Mouse (Mus musculus) stomach, embryonic 15.5 days (tissue): ENCODE results near the gene Slc12a5. TPM values are rescaled to one million over a fixed set of nuclear protein-coding genes. Genes with fewer than 3 reads are reported as not detected.
A peak's percentile ranks its signal among the peaks of the same experiment; 100 is the strongest.

Experiments used
- ATAC-seq: fragments of 200-750 bp; cut with Nextera tagmentation; 2 replicates; pipeline ENCODE4 v1.8.0; 2017; ENCODE audit warnings: low read depth, moderate number of reproducible peaks, moderate TSS enrichment; ENCODE audit not compliant: insufficient read depth, low FRiP score
- H3K27ac ChIP-seq: fragments of 300-500 bp; sonication (generic); 2 replicates; pipeline ENCODE4 v1.5.1; 2015; ENCODE audit warnings: mild to moderate bottlenecking, inconsistent platforms
- H3K27me3 ChIP-seq: fragments of 300-500 bp; sonication (generic); replicated peaks from 2 replicates; pipeline ENCODE4 v1.6.1; 2015; ENCODE audit warnings: inconsistent platforms
- H3K36me3 ChIP-seq: fragments of 300-500 bp; sonication (generic); 2 replicates; pipeline ENCODE4 v1.6.1; 2015; ENCODE audit warnings: inconsistent platforms
- H3K4me1 ChIP-seq: fragments of 300-500 bp; sonication (generic); 2 replicates; pipeline ENCODE4 v1.6.1; 2015; ENCODE audit warnings: inconsistent platforms
- H3K4me2 ChIP-seq: fragments of 300-500 bp; sonication (generic); 2 replicates; pipeline ENCODE4 v1.6.1; 2015; ENCODE audit warnings: mild to moderate bottlenecking, inconsistent platforms
- H3K4me3 ChIP-seq: fragments of 300-500 bp; sonication (generic); replicated peaks from 2 replicates; pipeline ENCODE4 v1.5.1; 2015; ENCODE audit warnings: inconsistent platforms
- H3K9ac ChIP-seq: fragments of 300-500 bp; sonication (generic); 2 replicates; pipeline ENCODE4 v1.6.1; 2015; ENCODE audit warnings: inconsistent platforms
- H3K9me3 ChIP-seq: fragments of 300-500 bp; sonication (generic); 2 replicates; pipeline ENCODE4 v1.6.1; 2016; ENCODE audit warnings: inconsistent platforms
- WGBS: fragments of 180-500 bp; shearing (Covaris S2); methylation state at CpG from one replicate; pipeline ENCODE4 v1.1.7; 2015; 5-methylcytosine and 5-hydroxymethylcytosine counted together
- polyA plus RNA-seq: library from polyadenylated mRNA; unstranded; fragments of >200 nt; fragmentation: Nextera tagmentation; extraction: Ambion mirVana; gene quantifications from 2 replicates; pipeline ENCODE4 v1.2.1, GENCODE M21; 2015

The Slc12a5 gene
- polyA plus RNA-seq, 1 experiment from 2014 or later: 1.4 TPM

GRCm38 (mm10) chr2:165009161-165009560, 48.6 kb downstream of the Slc12a5 start:
- 92% methylated on average over 14 of the region's 14 CpGs for WGBS
- H3K9ac ChIP-seq: no peak overlapping the region
- H3K4me2 ChIP-seq: no peak overlapping the region
- H3K27me3 ChIP-seq: no peaks in the 10 kb centered on the region
- H3K4me3 ChIP-seq: no peak overlapping the region
- no peak for ATAC-seq
- H3K9me3 ChIP-seq: no peaks in the 10 kb centered on the region
- H3K36me3 ChIP-seq: peaks cover 71% of the 10 kb centered on the region
- no peak overlapping the region for H3K27ac ChIP-seq
- no peaks in the 10 kb centered on the region for H3K4me1 ChIP-seq

GRCm38 (mm10) chr2:165009581-165009980, 49.0 kb downstream of the Slc12a5 start:
- no peak overlapping the region for H3K27ac ChIP-seq
- H3K4me2 ChIP-seq: no peak overlapping the region
- H3K9me3 ChIP-seq: no peaks in the 10 kb centered on the region
- no peak for ATAC-seq
- no peaks in the 10 kb centered on the region for H3K27me3 ChIP-seq
- H3K9ac ChIP-seq: no peak overlapping the region
- no peaks in the 10 kb centered on the region for H3K4me1 ChIP-seq
- no peak overlapping the region for H3K4me3 ChIP-seq
- H3K36me3 ChIP-seq: peaks cover 67% of the 10 kb centered on the region
- WGBS: 80% methylated on average over 2 of the region's 2 CpGs

- Histone ChIP-seq H3K9me3 (no peaks in the 10 kb centered on the region), H3K4me1 (no peaks in the 10 kb centered on the region), H3K36me3 (peaks cover 63% of the 10 kb centered on the region), H3K27me3 (no peaks in the 10 kb centered on the region), H3K4me3 (no peak overlapping the region), H3K4me2 (no peak overlapping the region), H3K27ac (no peak overlapping the region), H3K9ac (no peak overlapping the region)
- WGBS: 78% methylated on average over 10 of the region's 10 CpGs
- no peak for ATAC-seq
These were observed 49.7 kb downstream of the Slc12a5 start for GRCm38 (mm10) chr2:165010351-165010750.

- H3K4me2 ChIP-seq: no peak overlapping the region
- no peaks in the 10 kb centered on the region for H3K27me3 ChIP-seq
- no peak for ATAC-seq
- no peaks in the 10 kb centered on the region for H3K4me1 ChIP-seq
- H3K9me3 ChIP-seq: no peaks in the 10 kb centered on the region
- no peak overlapping the region for H3K27ac ChIP-seq
- H3K9ac ChIP-seq: no peak overlapping the region
- peaks cover 22% of the 10 kb centered on the region for H3K36me3 ChIP-seq
- no peak overlapping the region for H3K4me3 ChIP-seq
- 87% methylated on average over 5 of the region's 5 CpGs for WGBS
These were observed 54.3 kb downstream of the Slc12a5 start for GRCm38 (mm10) chr2:165014935-165015334.

GRCm38 (mm10) chr2:165020490-165020889, 59.9 kb downstream of the Slc12a5 start:
- H3K27ac ChIP-seq: no peak overlapping the region
- 88% methylated on average over 3 of the region's 3 CpGs for WGBS
- no peak overlapping the region for H3K4me3 ChIP-seq
- H3K27me3 ChIP-seq: no peaks in the 10 kb centered on the region
- no peak for ATAC-seq
- H3K9ac ChIP-seq: no peak overlapping the region
- H3K36me3 ChIP-seq: peaks cover 3% of the 10 kb centered on the region; the same call in 1 of the 2 replicates
- H3K4me2 ChIP-seq: no peak overlapping the region
- no peaks in the 10 kb centered on the region for H3K9me3 ChIP-seq
- no peaks in the 10 kb centered on the region for H3K4me1 ChIP-seq

GRCm38 (mm10) chr2:165027163-165027562, 66.6 kb downstream of the Slc12a5 start:
- no peaks in the 10 kb centered on the region for H3K27me3 ChIP-seq
- 65% methylated on average over 1 of the region's 1 CpGs for WGBS
- no peak overlapping the region for H3K27ac ChIP-seq
- H3K36me3 ChIP-seq: peaks cover 3% of the 10 kb centered on the region; the same call in 1 of the 2 replicates
- ATAC-seq: no peak
- H3K4me2 ChIP-seq: no peak overlapping the region
- no peak overlapping the region for H3K9ac ChIP-seq
- no peaks in the 10 kb centered on the region for H3K9me3 ChIP-seq
- H3K4me1 ChIP-seq: no peaks in the 10 kb centered on the region
- H3K4me3 ChIP-seq: no peak overlapping the region

- no peak overlapping the region for H3K9ac ChIP-seq
- no peak overlapping the region for H3K27ac ChIP-seq
- peaks cover 14% of the 10 kb centered on the region; the same call in 1 of the 2 replicates for H3K4me1 ChIP-seq
- H3K9me3 ChIP-seq: no peaks in the 10 kb centered on the region
- peak overlapping the region; percentile 78; the same call in 1 of the 2 replicates for H3K4me2 ChIP-seq
- no peaks in the 10 kb centered on the region for H3K36me3 ChIP-seq
- 37% methylated on average over 3 of the region's 3 CpGs for WGBS
- no peak overlapping the region for H3K4me3 ChIP-seq
- no peaks in the 10 kb centered on the region for H3K27me3 ChIP-seq
- no peak for ATAC-seq
These were observed 71.9 kb downstream of the Slc12a5 start for GRCm38 (mm10) chr2:165032533-165032932.

- peaks cover 14% of the 10 kb centered on the region; the same call in 1 of the 2 replicates for H3K4me1 ChIP-seq
- H3K9me3 ChIP-seq: no peaks in the 10 kb centered on the region
- ATAC-seq: no peak
- peak overlapping the region; percentile 92 for H3K4me3 ChIP-seq
- H3K27me3 ChIP-seq: no peaks in the 10 kb centered on the region
- H3K36me3 ChIP-seq: no peaks in the 10 kb centered on the region
- H3K4me2 ChIP-seq: peak overlapping the region; percentile 78
- 33% methylated on average over 6 of the region's 6 CpGs for WGBS
- no peak overlapping the region for H3K27ac ChIP-seq
- no peak overlapping the region; the same call in 1 of the 2 replicates for H3K9ac ChIP-seq
These were observed 72.7 kb downstream of the Slc12a5 start for GRCm38 (mm10) chr2:165033306-165033705.

- H3K9ac ChIP-seq: peak within 1 kb of the TSS; percentile 91
- peaks cover 14% of the 10 kb centered on the region; the same call in 1 of the 2 replicates for H3K4me1 ChIP-seq
- H3K4me2 ChIP-seq: peak within 1 kb of the TSS; percentile 78
- H3K27ac ChIP-seq: peak within 1 kb of the TSS; percentile 77
- peak; percentile 94 for ATAC-seq
- no peaks in the 10 kb centered on the region for H3K9me3 ChIP-seq
- under 1% methylated on average over 100 of the region's 111 CpGs for WGBS
- no peaks in the 10 kb centered on the region for H3K36me3 ChIP-seq
- no peaks in the 10 kb centered on the region for H3K27me3 ChIP-seq
- peak within 1 kb of the TSS; percentile 92 for H3K4me3 ChIP-seq
These were observed 73.8 kb downstream of the Slc12a5 start, which contains the start of gene Ncoa5 for GRCm38 (mm10) chr2:165034131-165035057. TSS of gene Ncoa5 (minus strand) at chr2:165034867.

GRCm38 (mm10) chr2:165035058-165035431, 74.4 kb downstream of the Slc12a5 start:
- Histone ChIP-seq H3K36me3 (no peaks in the 10 kb centered on the region), H3K9ac (no peak overlapping the region), H3K4me3 (peak overlapping the region; percentile 92), H3K4me1 (peaks cover 14% of the 10 kb centered on the region; the same call in 1 of the 2 replicates), H3K27me3 (no peaks in the 10 kb centered on the region), H3K4me2 (peak overlapping the region; percentile 78), H3K27ac (no peak overlapping the region), H3K9me3 (no peaks in the 10 kb centered on the region)
- ATAC-seq: peak; percentile 16; the same call in 1 of the 2 replicates
- WGBS: 37% methylated on average over 5 of the region's 5 CpGs

GRCm38 (mm10) chr2:165037415-165037814, 76.8 kb downstream of the Slc12a5 start:
- 63% methylated on average over 4 of the region's 4 CpGs for WGBS
- Histone ChIP-seq H3K27ac (no peak overlapping the region), H3K27me3 (no peaks in the 10 kb centered on the region)

GRCm38 (mm10) chr2:165042126-165042525, 81.5 kb downstream of the Slc12a5 start:
- Histone ChIP-seq H3K4me3 (no peak overlapping the region), H3K27me3 (no peaks in the 10 kb centered on the region), H3K36me3 (no peaks in the 10 kb centered on the region), H3K9ac (no peak overlapping the region), H3K4me1 (0 out of 2 replicates have a peak, but pooled peaks cover 4% of the 10 kb centered on the region), H3K4me2 (no peak overlapping the region), H3K9me3 (no peaks in the 10 kb centered on the region), H3K27ac (no peak overlapping the region)
- no peak for ATAC-seq
- WGBS: 72% methylated on average over 5 of the region's 5 CpGs

More at GRCm38 (mm10) chr2:165037415-165037814, 76.8 kb downstream of the Slc12a5 start:
- Histone ChIP-seq H3K4me1 (peaks cover 14% of the 10 kb centered on the region; the same call in 1 of the 2 replicates), H3K4me3 (no peak overlapping the region), H3K9ac (no peak overlapping the region), H3K4me2 (no peak overlapping the region), H3K36me3 (no peaks in the 10 kb centered on the region), H3K9me3 (no peaks in the 10 kb centered on the region)
- no peak for ATAC-seq
